Mouse (Mus musculus) kidney, postnatal 0 days (tissue): ENCODE measurements around the gene Ndufv3. TPM values are rescaled to one million over a fixed set of nuclear protein-coding genes. Genes with fewer than 3 reads are reported as not detected.
A peak's percentile ranks its signal among the peaks of the same experiment; 100 is the strongest.

ENCODE experiments used
- ATAC-seq: fragments of 200-750 bp; cut with Nextera tagmentation; replicated peaks from 2 replicates; pipeline ENCODE4 v1.8.0; 2017; ENCODE audit warnings: low read depth, moderate number of reproducible peaks, moderate TSS enrichment, moderate library complexity; ENCODE audit not compliant: low FRiP score
- DNase-seq: peaks from one replicate; pipeline ENCODE4 v3.0.0-alpha.2; 2016; ENCODE audit warnings: low spot score
- H3K27ac ChIP-seq: fragments of 300-500 bp; sonication (generic); 2 replicates; pipeline ENCODE4 v1.5.1; 2014; ENCODE audit warnings: mild to moderate bottlenecking
- H3K27me3 ChIP-seq: fragments of 300-500 bp; sonication (generic); 2 replicates; pipeline ENCODE4 v1.6.1; 2014; ENCODE audit warnings: low read length, mixed read lengths; ENCODE audit not compliant: insufficient read depth
- H3K36me3 ChIP-seq: fragments of 300-500 bp; sonication (generic); 2 replicates; pipeline ENCODE4 v1.6.1; 2014; ENCODE audit warnings: low read length, mixed read lengths; ENCODE audit not compliant: insufficient read depth
- H3K4me1 ChIP-seq: fragments of 300-500 bp; sonication (generic); replicated peaks from 2 replicates; pipeline ENCODE4 v1.6.1; 2014; ENCODE audit warnings: antibody characterized with exemption, low read length, mixed read lengths; ENCODE audit not compliant: insufficient read depth
- H3K4me2 ChIP-seq: fragments of 300-500 bp; sonication (generic); 2 replicates; pipeline ENCODE4 v1.6.1; 2014; ENCODE audit warnings: mild to moderate bottlenecking, low read length, moderate library complexity, mixed read lengths
- H3K4me3 ChIP-seq: fragments of 300-500 bp; sonication (generic); replicated peaks from 2 replicates; pipeline ENCODE4 v1.5.1; 2014; ENCODE audit warnings: low read depth, low read length
- H3K9ac ChIP-seq: fragments of 300-500 bp; sonication (generic); 2 replicates; pipeline ENCODE4 v1.6.1; 2014; ENCODE audit warnings: low read depth, low read length
- H3K9me3 ChIP-seq: fragments of 300-500 bp; sonication (generic); replicated peaks from 2 replicates; pipeline ENCODE4 v1.6.1; 2016; ENCODE audit warnings: low read length, inconsistent platforms, mixed read lengths
- CTCF ChIP-seq: IDR thresholded peaks from 2 replicates; pipeline ENCODE4 v1.5.1; 2016; ENCODE audit warnings: antibody characterized with exemption, low read depth, mild to moderate bottlenecking, moderate library complexity
- WGBS: fragments of 180-500 bp; shearing (Covaris S2); extraction: QIAGEN DNeasy Blood & Tissue Kit; methylation state at CpG from one replicate; pipeline ENCODE4 v1.1.7; 2014; 5-methylcytosine and 5-hydroxymethylcytosine counted together
- polyA plus RNA-seq: library from polyadenylated mRNA; unstranded; fragments of >200 nt; fragmentation: Nextera tagmentation; extraction: Ambion mirVana; gene quantifications from 2 replicates; pipeline ENCODE4 v1.2.1, GENCODE M21; 2015

Ndufv3 gene
- polyA plus RNA-seq, 1 experiment from 2014 or later, result 364 TPM

- 53% methylated on average over 10 of the region's 10 CpGs for WGBS
- no peak overlapping the region for H3K4me3 ChIP-seq
- H3K4me1 ChIP-seq, result peaks cover 15% of the 10 kb centered on the region
- H3K9me3 ChIP-seq, result no peaks in the 10 kb centered on the region
- no peaks in the 10 kb centered on the region for H3K27me3 ChIP-seq
- H3K9ac ChIP-seq, result 0 out of 2 replicates have a peak overlapping the region, but pooled peaks have one; percentile 23
- ATAC-seq (0 out of 2 replicates have a peak, but pooled peaks have one; percentile 34), DNase-seq (no peak)
- no peak for TF ChIP-seq CTCF
- H3K4me2 ChIP-seq, result peak overlapping the region; percentile 32; the same call in 1 of the 2 replicates
- H3K27ac ChIP-seq, result peak overlapping the region; percentile 57
- H3K36me3 ChIP-seq, result no peaks in the 10 kb centered on the region
Observed at GRCm38 (mm10) chr17:31557947-31558542, 38.1 kb downstream of the Ndufv3 start.

GRCm38 (mm10) chr17:31559021-31559789 is 39.3 kb downstream of the Ndufv3 start:
- ATAC-seq, result no peak
- WGBS, result 79% methylated on average over 11 of the region's 11 CpGs
- H3K4me1 ChIP-seq, result peaks cover 21% of the 10 kb centered on the region
- no peaks in the 10 kb centered on the region for H3K36me3 ChIP-seq
- TF ChIP-seq CTCF, result no peak
- DNase-seq, result no peak
- no peaks in the 10 kb centered on the region for H3K27me3 ChIP-seq
- no peak overlapping the region for H3K9ac ChIP-seq
- H3K27ac ChIP-seq, result no peak overlapping the region
- no peak overlapping the region for H3K4me2 ChIP-seq
- H3K9me3 ChIP-seq, result no peaks in the 10 kb centered on the region
- H3K4me3 ChIP-seq, result no peak overlapping the region

- TF ChIP-seq CTCF, result no peak
- Histone ChIP-seq H3K27me3 (no peaks in the 10 kb centered on the region), H3K36me3 (no peaks in the 10 kb centered on the region), H3K4me1 (peaks cover 26% of the 10 kb centered on the region), H3K9ac (peak overlapping the region; percentile 62; the same call in 1 of the 2 replicates), H3K4me3 (peak overlapping the region; percentile 34), H3K4me2 (peak overlapping the region; percentile 63), H3K27ac (peak overlapping the region; percentile 86), H3K9me3 (no peaks in the 10 kb centered on the region)
- DNase-seq (no peak), ATAC-seq (no peak)
- WGBS, result 12% methylated on average over 12 of the region's 12 CpGs
Observed at GRCm38 (mm10) chr17:31563632-31564014, 43.7 kb downstream of the Ndufv3 start.

- Histone ChIP-seq H3K27me3 (no peaks in the 10 kb centered on the region), H3K9me3 (no peaks in the 10 kb centered on the region), H3K4me2 (peak within 1 kb of the TSS; percentile 86), H3K27ac (peak within 1 kb of the TSS; percentile 98), H3K9ac (peak within 1 kb of the TSS; percentile 95), H3K36me3 (no peaks in the 10 kb centered on the region), H3K4me1 (peaks cover 25% of the 10 kb centered on the region), H3K4me3 (peak within 1 kb of the TSS; percentile 90)
- peak; percentile 93 for ATAC-seq
- no peak for TF ChIP-seq CTCF
- peak; percentile 100 for DNase-seq
- WGBS, result under 1% methylated on average over 33 of the region's 72 CpGs
Observed at GRCm38 (mm10) chr17:31564015-31564857, 44.3 kb downstream of the Ndufv3 start, which contains the start of gene Pknox1. Pknox1 (plus strand) TSS chr17:31564734.

GRCm38 (mm10) chr17:31564858-31565140 is 44.9 kb downstream of the Ndufv3 start:
- H3K4me1 ChIP-seq, result peaks cover 25% of the 10 kb centered on the region
- H3K27me3 ChIP-seq, result no peaks in the 10 kb centered on the region
- H3K4me3 ChIP-seq, result peak overlapping the region; percentile 90
- peak overlapping the region; percentile 95 for H3K9ac ChIP-seq
- H3K9me3 ChIP-seq, result no peaks in the 10 kb centered on the region
- DNase-seq (no peak), ATAC-seq (no peak)
- peak overlapping the region; percentile 98 for H3K27ac ChIP-seq
- 1% methylated on average over 29 of the region's 44 CpGs for WGBS
- H3K36me3 ChIP-seq, result no peaks in the 10 kb centered on the region
- TF ChIP-seq CTCF, result no peak
- peak overlapping the region; percentile 86 for H3K4me2 ChIP-seq
